Mouse (Mus musculus): Measurements from ENCODE around the gene Phka2. TPM values are rescaled to one million over a fixed set of nuclear protein-coding genes. Genes with fewer than 3 reads are reported as not detected.

The Phka2 gene
- polyA plus RNA-seq, 1 experiment from 2014 or later, result 13.3 TPM

- H3K27ac ChIP-seq, result no peak overlapping the region
- no peaks in the 10 kb centered on the region for H3K27me3 ChIP-seq (replicated peaks)
- no peaks in the 10 kb centered on the region for H3K9me3 ChIP-seq
- H3K4me3 ChIP-seq (replicated peaks), result no peak overlapping the region
- H3K9ac ChIP-seq, result no peak overlapping the region
- 64% methylated on average over 1 of the region's 1 CpGs for WGBS
- H3K4me2 ChIP-seq, result no peak overlapping the region
- H3K36me3 ChIP-seq, result no peaks in the 10 kb centered on the region
- no peaks in the 10 kb centered on the region for H3K4me1 ChIP-seq
- ATAC-seq (ENCODE audit: insufficient read depth, low FRiP score, low read depth), result no peak
These were observed 100.8 kb downstream of the Phka2 start for GRCm38 (mm10) chrX:160602770-160603169.

DNA sequence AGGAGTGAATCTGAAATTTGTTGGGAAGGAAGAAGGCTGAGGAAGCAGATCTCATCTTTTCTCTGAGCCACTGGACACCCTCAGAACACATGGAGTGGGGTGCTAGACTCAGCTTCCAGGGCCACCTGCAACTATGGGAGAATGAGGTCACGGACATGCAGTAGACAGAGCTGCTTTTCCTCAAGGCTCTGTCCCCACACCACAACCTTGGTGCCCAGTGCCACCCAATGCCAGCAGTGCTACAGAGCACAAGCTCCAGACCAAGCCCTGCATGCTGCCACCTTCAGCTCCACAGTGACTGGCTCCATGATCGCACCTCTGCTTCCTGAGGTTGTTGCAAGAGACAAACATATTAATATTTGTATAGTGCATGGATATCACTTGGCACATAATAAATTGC lies 101.3 kb downstream of the Phka2 start:
- no peaks in the 10 kb centered on the region for H3K4me1 ChIP-seq
- H3K27ac ChIP-seq, result no peak overlapping the region
- H3K9ac ChIP-seq, result no peak overlapping the region
- ATAC-seq (ENCODE audit: insufficient read depth, low FRiP score, low read depth), result no peak
- H3K4me3 ChIP-seq (replicated peaks), result no peak overlapping the region
- 64% methylated on average over 2 of the region's 2 CpGs for WGBS
- no peaks in the 10 kb centered on the region for H3K9me3 ChIP-seq
- no peaks in the 10 kb centered on the region for H3K27me3 ChIP-seq (replicated peaks)
- no peak overlapping the region for H3K4me2 ChIP-seq
- no peaks in the 10 kb centered on the region for H3K36me3 ChIP-seq

DNA sequence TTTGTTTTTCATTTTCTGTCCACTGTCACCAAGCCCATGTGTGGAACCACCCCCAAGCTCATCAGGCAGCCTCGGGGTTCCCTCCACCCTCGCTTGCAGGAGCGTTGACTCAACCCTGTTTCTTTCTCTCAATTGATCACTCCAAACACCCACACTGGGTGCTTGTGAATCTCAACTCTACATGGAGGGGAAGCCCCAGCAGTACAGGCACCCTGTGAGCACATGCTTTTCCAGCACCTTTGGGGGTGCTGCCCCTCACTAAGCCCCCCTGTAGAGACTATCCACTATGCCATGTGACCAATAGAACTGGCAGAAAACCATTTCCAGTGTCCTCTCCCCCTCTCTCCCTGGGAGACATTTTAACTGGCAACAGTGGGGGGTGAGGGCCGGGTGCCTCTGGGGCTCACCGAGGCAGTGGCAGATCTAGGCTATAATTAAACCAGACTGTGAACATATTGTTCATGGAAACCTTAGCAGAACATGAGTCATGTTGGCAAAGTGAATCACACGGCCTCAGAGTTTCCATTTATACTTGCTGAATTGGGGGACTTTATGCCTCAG lies 102.1 kb downstream of the Phka2 start:
- ATAC-seq (ENCODE audit: insufficient read depth, low FRiP score, low read depth), result no peak
- no peak overlapping the region for H3K4me2 ChIP-seq
- no peaks in the 10 kb centered on the region for H3K36me3 ChIP-seq
- H3K27me3 ChIP-seq (replicated peaks), result no peaks in the 10 kb centered on the region
- no peak overlapping the region for H3K27ac ChIP-seq
- no peaks in the 10 kb centered on the region for H3K4me1 ChIP-seq
- no peak overlapping the region for H3K9ac ChIP-seq
- WGBS, result 55% methylated on average over 6 of the region's 6 CpGs
- H3K9me3 ChIP-seq, result no peaks in the 10 kb centered on the region
- H3K4me3 ChIP-seq (replicated peaks), result no peak overlapping the region

GRCm38 (mm10) chrX:160609849-160610248 lies 107.9 kb downstream of the Phka2 start:
- ATAC-seq (ENCODE audit: insufficient read depth, low FRiP score, low read depth), result no peak

DNA sequence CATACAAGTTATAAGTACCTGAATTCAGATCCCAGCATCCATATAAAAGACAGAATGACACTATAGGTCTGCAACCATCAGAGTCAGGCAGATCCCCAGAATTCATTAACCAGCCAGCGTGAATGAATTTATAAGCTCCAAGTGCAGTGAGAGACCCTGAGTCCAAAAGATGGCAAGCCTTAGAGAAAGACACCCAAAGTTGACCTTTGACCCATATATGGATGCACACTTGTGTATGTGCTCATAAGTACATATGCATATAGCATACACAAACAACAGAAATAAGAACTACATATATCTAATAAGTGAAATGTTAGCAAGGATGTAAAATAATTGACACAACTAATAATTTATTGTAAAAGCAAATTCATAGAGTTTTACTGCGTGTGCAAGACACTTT lies 108.5 kb downstream of the Phka2 start:
- no peaks in the 10 kb centered on the region for H3K27me3 ChIP-seq (replicated peaks)
- no peaks in the 10 kb centered on the region for H3K36me3 ChIP-seq
- no peaks in the 10 kb centered on the region for H3K4me1 ChIP-seq
- no peak overlapping the region for H3K9ac ChIP-seq
- ATAC-seq (ENCODE audit: insufficient read depth, low FRiP score, low read depth), result no peak
- no peak overlapping the region for H3K4me3 ChIP-seq (replicated peaks)
- H3K4me2 ChIP-seq, result no peak overlapping the region
- 81% methylated on average over 2 of the region's 2 CpGs for WGBS
- no peaks in the 10 kb centered on the region for H3K9me3 ChIP-seq
- no peak overlapping the region for H3K27ac ChIP-seq

More at GRCm38 (mm10) chrX:160609849-160610248, 107.9 kb downstream of the Phka2 start:
- Histone ChIP-seq H3K36me3 (no peaks in the 10 kb centered on the region), H3K9me3 (no peaks in the 10 kb centered on the region), H3K9ac (no peak overlapping the region), H3K27me3 (replicated peaks) (no peaks in the 10 kb centered on the region), H3K4me3 (replicated peaks) (no peak overlapping the region), H3K4me2 (no peak overlapping the region), H3K27ac (no peak overlapping the region), H3K4me1 (no peaks in the 10 kb centered on the region)
- 35% methylated on average over 3 of the region's 3 CpGs for WGBS

GRCm38 (mm10) chrX:160610882-160611644 lies 109.1 kb downstream of the Phka2 start:
- no peak overlapping the region for H3K4me3 ChIP-seq (replicated peaks)
- no peak for ATAC-seq (ENCODE audit: insufficient read depth, low FRiP score, low read depth)

More at GRCm38 (mm10) chrX:160610882-160611644, 109.1 kb downstream of the Phka2 start:
- Histone ChIP-seq H3K4me1 (no peaks in the 10 kb centered on the region), H3K4me2 (no peak overlapping the region), H3K9me3 (no peaks in the 10 kb centered on the region), H3K9ac (no peak overlapping the region), H3K27ac (no peak overlapping the region), H3K27me3 (replicated peaks) (no peaks in the 10 kb centered on the region), H3K36me3 (no peaks in the 10 kb centered on the region)
- 47% methylated on average over 4 of the region's 4 CpGs for WGBS

Other genes with a start within 250 kb of the Phka2 start
- gene Adgrg2, start 111.5 kb upstream of the Phka2 start, polyA plus RNA-seq (2015; fragmentation: Nextera tagmentation; extraction: Ambion mirVana), result 2.8 and 3.7 TPM in 2 replicates
- 0.06 and 0.17 TPM in 2 replicates for gene Ppef1, start 233.6 kb downstream of the Phka2 start, polyA plus RNA-seq (2015; fragmentation: Nextera tagmentation; extraction: Ambion mirVana)